Mouse (Mus musculus) layer of hippocampus, adult 11-12 months (tissue): ENCODE measurements around the gene Mical3.

Source experiments
- DNase-seq: peaks from one replicate; pipeline ENCODE4 v3.0.0; 2022; ENCODE audit warnings: low spot score

Mical3 gene

GRCm38 (mm10) chr6:121081288-121082093, 49.3 kb downstream of the Mical3 start:
- no peak for DNase-seq

GRCm38 (mm10) chr6:121078175-121078574, 52.6 kb downstream of the Mical3 start:
- no peak for DNase-seq

GRCm38 (mm10) chr6:121076929-121077566, 53.8 kb downstream of the Mical3 start:
- no peak for DNase-seq

GRCm38 (mm10) chr6:121075763-121076162, 55.0 kb downstream of the Mical3 start:
- no peak for DNase-seq

GRCm38 (mm10) chr6:121073312-121073711, 57.5 kb downstream of the Mical3 start:
- no peak for DNase-seq

GRCm38 (mm10) chr6:121072615-121073014, 58.2 kb downstream of the Mical3 start:
- no peak for DNase-seq

- DNase-seq, result no peak
These were observed 60.1 kb downstream of the Mical3 start for GRCm38 (mm10) chr6:121070584-121071230.

- DNase-seq, result no peak
These were observed 61.6 kb downstream of the Mical3 start for GRCm38 (mm10) chr6:121069156-121069555.

- no peak for DNase-seq
These were observed 62.7 kb downstream of the Mical3 start for GRCm38 (mm10) chr6:121068087-121068464.

- DNase-seq, result no peak
These were observed 63.2 kb downstream of the Mical3 start for GRCm38 (mm10) chr6:121067426-121068086.

GRCm38 (mm10) chr6:121066761-121067160, 64.0 kb downstream of the Mical3 start:
- DNase-seq, result no peak

- no peak for DNase-seq
These were observed 66.3 kb downstream of the Mical3 start for GRCm38 (mm10) chr6:121064356-121065015.

GRCm38 (mm10) chr6:121063771-121064170, 67.0 kb downstream of the Mical3 start:
- DNase-seq, result no peak

GRCm38 (mm10) chr6:121062891-121063408, 67.8 kb downstream of the Mical3 start:
- no peak for DNase-seq

GRCm38 (mm10) chr6:121058039-121058438, 72.8 kb downstream of the Mical3 start:
- no peak for DNase-seq

GRCm38 (mm10) chr6:121057181-121057956, 73.4 kb downstream of the Mical3 start:
- DNase-seq, result no peak

- no peak for DNase-seq
These were observed 75.3 kb downstream of the Mical3 start for GRCm38 (mm10) chr6:121055496-121055895.

GRCm38 (mm10) chr6:121054908-121055307, 75.9 kb downstream of the Mical3 start:
- no peak for DNase-seq

GRCm38 (mm10) chr6:121054340-121054739, 76.5 kb downstream of the Mical3 start:
- no peak for DNase-seq

GRCm38 (mm10) chr6:121053585-121054112, 77.2 kb downstream of the Mical3 start:
- DNase-seq, result no peak
